Mouse (Mus musculus): Measurements from ENCODE around the gene Sept7. TPM values are rescaled to one million over a fixed set of nuclear protein-coding genes. Genes with fewer than 3 reads are reported as not detected.
"Not testable (repeated sequence)": the region's sequence is repeated elsewhere in the genome, so short reads cannot be mapped to it uniquely, and the experiment has no call there.

The Sept7 gene
- polyA plus RNA-seq, 1 experiment from 2014 or later, result 229 TPM

DNA sequence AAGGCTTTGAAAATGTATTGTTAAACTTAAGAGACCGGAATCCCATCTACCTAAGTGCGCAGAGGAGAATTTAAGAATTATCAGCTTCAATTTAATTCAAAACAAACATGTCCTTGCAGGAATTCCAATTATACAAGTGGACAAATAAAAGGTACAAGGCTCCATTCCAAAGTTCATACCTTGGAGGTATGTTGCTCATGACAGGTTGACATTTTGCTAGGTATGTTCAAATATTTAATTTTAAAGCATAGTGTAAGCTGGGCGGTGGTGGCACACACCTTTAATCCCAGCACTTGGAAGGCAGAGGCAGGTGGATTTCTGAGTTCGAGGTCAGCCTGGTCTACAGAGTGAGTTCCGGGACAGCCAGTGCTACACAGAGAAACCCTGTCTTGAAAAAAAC, 10.5 kb upstream of the Sept7 start:
- not testable (repeated sequence) for H3K27ac ChIP-seq; H3K36me3 ChIP-seq (replicated peaks); H3K4me2 ChIP-seq; H3K9ac ChIP-seq; H3K4me3 ChIP-seq; H3K9me3 ChIP-seq; ATAC-seq (replicated peaks); H3K27me3 ChIP-seq (replicated peaks); H3K4me1 ChIP-seq
- WGBS, result 95% methylated on average over 5 of the region's 5 CpGs

- 95% methylated on average over 3 of the region's 3 CpGs for WGBS
- Histone ChIP-seq H3K36me3 (replicated peaks) (no peaks in the 10 kb centered on the region), H3K27ac (no peak overlapping the region), H3K9me3 (no peaks in the 10 kb centered on the region), H3K27me3 (replicated peaks) (no peaks in the 10 kb centered on the region), H3K9ac (no peak overlapping the region), H3K4me2 (no peak overlapping the region), H3K4me3 (no peak overlapping the region), H3K4me1 (no peaks in the 10 kb centered on the region)
- no peak for ATAC-seq (replicated peaks)
These were observed 10.0 kb upstream of the Sept7 start for GRCm38 (mm10) chr9:25242266-25242665.

DNA sequence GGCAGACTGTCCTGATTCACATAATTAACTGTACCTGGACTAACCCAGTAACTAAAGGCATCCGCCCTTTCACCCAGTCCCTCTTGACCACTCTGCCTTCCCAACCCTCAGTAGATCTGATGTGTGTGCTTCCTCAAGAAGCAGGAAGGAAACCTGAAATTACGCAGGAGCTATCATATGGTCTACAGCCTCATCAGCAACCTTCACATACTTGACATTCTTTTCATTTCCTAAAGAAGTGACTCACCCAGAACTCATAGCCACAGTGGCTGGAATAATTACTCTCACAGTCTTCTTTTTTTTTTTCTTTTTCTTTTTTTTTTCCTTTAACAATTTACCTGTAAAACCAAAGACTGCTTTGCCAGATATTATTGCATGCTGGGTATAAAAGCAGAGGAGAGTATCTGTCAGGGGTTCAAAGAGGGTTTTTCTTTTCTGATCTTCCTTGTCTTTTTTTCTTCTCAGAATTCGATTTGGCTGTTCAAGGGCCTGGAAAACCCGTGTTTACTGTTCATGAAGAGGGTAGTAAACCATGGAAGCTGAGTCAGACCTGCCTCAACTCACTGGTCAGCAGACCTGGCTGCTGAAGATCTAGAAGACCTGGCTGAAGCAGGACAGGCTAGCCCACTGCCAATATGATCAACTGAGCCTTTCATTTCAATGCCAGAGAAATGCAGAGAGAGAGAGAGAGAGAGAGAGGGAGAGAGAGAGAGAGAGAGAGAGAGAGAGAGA, 8.1 kb upstream of the Sept7 start:
- Histone ChIP-seq H3K36me3 (replicated peaks) (no peaks in the 10 kb centered on the region), H3K9ac (no peak overlapping the region), H3K27me3 (replicated peaks) (no peaks in the 10 kb centered on the region), H3K4me1 (no peaks in the 10 kb centered on the region), H3K4me2 (no peak overlapping the region), H3K9me3 (no peaks in the 10 kb centered on the region), H3K27ac (no peak overlapping the region), H3K4me3 (no peak overlapping the region)
- no peak for ATAC-seq (replicated peaks)
- 79% methylated on average over 4 of the region's 4 CpGs for WGBS

DNA sequence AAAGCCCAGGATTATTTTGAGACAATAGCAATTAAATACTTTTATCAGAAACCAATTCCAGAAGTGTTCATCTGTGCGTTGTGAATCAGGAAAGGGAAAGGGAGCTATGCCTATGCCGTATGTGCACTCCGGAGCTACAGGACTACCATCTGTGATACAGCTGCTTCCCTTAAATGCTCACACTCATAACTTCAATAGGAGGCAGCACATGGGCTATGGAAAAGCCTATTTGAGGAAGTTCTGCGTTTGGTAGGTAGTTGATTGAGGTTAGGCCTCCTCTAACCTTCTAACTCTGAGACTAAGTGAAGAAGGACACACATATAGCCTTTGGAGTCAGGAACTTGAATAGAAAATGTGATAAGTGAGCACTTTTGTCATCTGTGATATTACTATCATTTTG, 7.1 kb upstream of the Sept7 start:
- Histone ChIP-seq H3K9me3 (no peaks in the 10 kb centered on the region), H3K4me1 (no peaks in the 10 kb centered on the region), H3K9ac (no peak overlapping the region), H3K36me3 (replicated peaks) (no peaks in the 10 kb centered on the region), H3K4me2 (no peak overlapping the region), H3K27me3 (replicated peaks) (no peaks in the 10 kb centered on the region), H3K27ac (no peak overlapping the region), H3K4me3 (no peak overlapping the region)
- ATAC-seq (replicated peaks), result no peak
- 87% methylated on average over 4 of the region's 4 CpGs for WGBS

- Histone ChIP-seq H3K9ac (no peak overlapping the region), H3K4me3 (no peak overlapping the region), H3K27me3 (replicated peaks) (no peaks in the 10 kb centered on the region), H3K36me3 (replicated peaks) (no peaks in the 10 kb centered on the region), H3K4me2 (no peak overlapping the region), H3K27ac (no peak overlapping the region), H3K4me1 (peaks cover 8% of the 10 kb centered on the region; the same call in 1 of the 2 replicates), H3K9me3 (no peaks in the 10 kb centered on the region)
- ATAC-seq (replicated peaks), result no peak
- WGBS, result 97% methylated on average over 3 of the region's 3 CpGs
These were observed 5.7 kb upstream of the Sept7 start for GRCm38 (mm10) chr9:25246508-25246907.

DNA sequence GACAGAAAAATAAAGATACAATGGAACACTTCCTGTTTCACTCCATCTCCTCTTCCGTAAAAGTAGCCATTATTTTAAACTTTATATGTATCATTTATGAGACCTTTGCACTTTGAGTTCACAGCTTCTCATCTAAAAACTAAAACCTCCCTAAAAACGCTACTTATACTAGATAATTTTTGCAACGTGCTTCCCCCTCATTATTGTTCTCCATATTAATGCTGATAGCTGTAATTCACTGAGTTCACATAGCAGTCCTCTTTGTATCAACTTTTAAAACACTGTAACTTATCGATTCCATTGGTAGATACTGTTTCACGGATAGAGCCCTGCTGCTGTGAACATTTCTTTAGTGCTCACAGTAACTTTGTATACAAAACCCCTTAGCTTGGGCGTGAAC, 1.1 kb upstream of the Sept7 start:
- Histone ChIP-seq H3K4me3 (peak overlapping the region; percentile 85), H3K4me1 (peaks cover 31% of the 10 kb centered on the region), H3K27me3 (replicated peaks) (no peaks in the 10 kb centered on the region), H3K9me3 (no peaks in the 10 kb centered on the region), H3K9ac (peak overlapping the region; percentile 88), H3K36me3 (replicated peaks) (no peaks in the 10 kb centered on the region), H3K27ac (peak overlapping the region; percentile 99), H3K4me2 (peak overlapping the region; percentile 74)
- 13% methylated on average over 6 of the region's 6 CpGs for WGBS
- no peak for ATAC-seq (replicated peaks)

- H3K9ac ChIP-seq, result peak overlapping the region; percentile 88
- H3K27me3 ChIP-seq (replicated peaks), result no peaks in the 10 kb centered on the region
- no peaks in the 10 kb centered on the region for H3K36me3 ChIP-seq (replicated peaks)
- H3K9me3 ChIP-seq, result no peaks in the 10 kb centered on the region
- peak overlapping the region; percentile 85 for H3K4me3 ChIP-seq
- under 1% methylated on average over 41 of the region's 41 CpGs for WGBS
- peak; percentile 92 for ATAC-seq (replicated peaks)
- H3K4me2 ChIP-seq, result peak overlapping the region; percentile 74
- H3K27ac ChIP-seq, result peak overlapping the region; percentile 99
- H3K4me1 ChIP-seq, result peaks cover 31% of the 10 kb centered on the region
These were observed 492 bp upstream of the Sept7 start for GRCm38 (mm10) chr9:25251611-25252282.

DNA sequence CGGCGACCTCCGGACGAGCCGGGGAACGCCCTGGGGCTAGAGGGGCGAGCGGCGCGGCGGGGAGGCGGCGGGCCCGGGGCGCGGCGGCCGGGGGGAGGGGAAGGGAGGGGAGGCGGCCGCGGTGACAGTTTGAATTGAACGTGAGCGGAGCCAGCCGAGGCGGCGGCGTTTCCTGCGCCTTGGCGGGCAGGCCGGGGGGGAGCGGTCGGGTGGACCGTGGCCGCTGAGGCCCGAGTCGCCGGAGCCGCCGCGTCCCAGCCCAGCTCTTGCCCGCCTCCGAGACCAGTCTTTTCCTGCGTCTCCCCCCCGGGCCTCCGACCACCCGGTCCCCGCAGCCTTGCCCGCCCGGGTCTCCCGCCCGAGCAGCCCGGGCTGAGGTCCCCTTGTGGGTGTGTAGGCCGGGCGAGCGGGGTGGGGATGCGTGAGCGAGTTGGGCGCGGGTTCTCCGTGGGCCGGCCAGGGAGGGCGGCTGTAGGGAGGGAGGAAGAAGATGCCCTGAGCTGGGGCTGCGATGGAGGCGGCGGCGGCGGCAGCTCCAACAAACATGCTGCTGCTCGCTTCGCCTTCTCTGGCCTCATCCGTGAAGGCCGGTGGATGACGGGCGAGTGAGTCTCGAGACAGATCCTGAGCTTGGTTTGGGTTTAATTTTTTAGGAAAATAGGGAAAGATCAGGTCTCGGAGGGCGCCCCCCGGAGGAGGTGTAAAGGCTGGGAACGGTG, 679 bp downstream of the Sept7 start:
- Histone ChIP-seq H3K4me3 (peak overlapping the region; percentile 85), H3K27ac (peak overlapping the region; percentile 99), H3K9me3 (no peaks in the 10 kb centered on the region), H3K4me2 (peak overlapping the region; percentile 74), H3K36me3 (replicated peaks) (no peaks in the 10 kb centered on the region), H3K27me3 (replicated peaks) (no peaks in the 10 kb centered on the region), H3K4me1 (peaks cover 31% of the 10 kb centered on the region), H3K9ac (peak overlapping the region; percentile 88)
- ATAC-seq (replicated peaks), result peak; percentile 54
- under 1% methylated on average over 62 of the region's 78 CpGs for WGBS

DNA sequence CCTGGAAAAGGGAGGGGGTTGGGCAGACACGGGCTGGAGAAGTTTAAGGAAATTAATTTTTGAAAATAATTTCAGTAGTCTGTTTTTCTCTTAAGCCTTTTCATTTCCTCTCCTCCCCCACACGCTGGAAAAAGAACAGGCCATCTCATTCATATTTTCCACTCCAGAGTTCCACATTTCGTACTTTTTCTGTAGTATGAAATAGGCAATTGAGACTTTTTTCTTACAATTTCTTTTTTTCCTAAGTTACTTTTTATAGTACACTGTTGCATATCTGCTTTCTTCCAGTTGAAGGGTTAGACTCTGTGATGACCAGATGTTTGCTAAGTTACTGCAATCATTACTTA, 1.2 kb downstream of the Sept7 start:
- Histone ChIP-seq H3K4me2 (peak overlapping the region; percentile 74), H3K9me3 (no peaks in the 10 kb centered on the region), H3K36me3 (replicated peaks) (no peaks in the 10 kb centered on the region), H3K27ac (peak overlapping the region; percentile 99), H3K9ac (peak overlapping the region; percentile 88), H3K4me3 (peak overlapping the region; percentile 85), H3K4me1 (peaks cover 31% of the 10 kb centered on the region), H3K27me3 (replicated peaks) (no peaks in the 10 kb centered on the region)
- 16% methylated on average over 3 of the region's 3 CpGs for WGBS
- no peak for ATAC-seq (replicated peaks)

DNA sequence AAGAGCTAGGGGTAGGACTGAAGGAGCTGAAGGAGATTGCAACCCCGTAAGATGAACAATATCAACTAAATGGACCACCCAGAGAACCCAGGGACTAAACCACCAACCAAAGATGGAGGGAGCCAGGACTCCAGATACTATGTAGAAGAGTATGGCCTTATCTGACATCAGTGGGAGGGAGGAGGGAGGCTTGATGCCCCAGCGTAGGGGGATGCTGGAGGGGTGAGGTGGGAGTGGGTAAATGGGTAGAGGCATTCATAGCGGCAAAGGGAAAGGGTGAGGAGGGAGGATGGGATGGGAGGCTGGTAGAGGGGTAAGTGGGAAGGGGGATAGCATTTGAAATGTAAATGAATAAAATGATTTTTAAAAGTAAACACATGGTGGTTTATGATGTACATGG, 8.2 kb downstream of the Sept7 start:
- H3K4me2 ChIP-seq, result no peak overlapping the region
- peak; percentile 54; the same call in 1 of the 2 replicates for ATAC-seq (replicated peaks)
- no peaks in the 10 kb centered on the region; the same call in 1 of the 2 replicates for H3K36me3 ChIP-seq (replicated peaks)
- 94% methylated on average over 3 of the region's 3 CpGs for WGBS
- H3K9me3 ChIP-seq, result no peaks in the 10 kb centered on the region
- peaks cover 4% of the 10 kb centered on the region; the same call in 1 of the 2 replicates for H3K4me1 ChIP-seq
- no peak overlapping the region for H3K4me3 ChIP-seq
- H3K9ac ChIP-seq, result no peak overlapping the region
- H3K27me3 ChIP-seq (replicated peaks), result no peaks in the 10 kb centered on the region
- no peak overlapping the region for H3K27ac ChIP-seq

DNA sequence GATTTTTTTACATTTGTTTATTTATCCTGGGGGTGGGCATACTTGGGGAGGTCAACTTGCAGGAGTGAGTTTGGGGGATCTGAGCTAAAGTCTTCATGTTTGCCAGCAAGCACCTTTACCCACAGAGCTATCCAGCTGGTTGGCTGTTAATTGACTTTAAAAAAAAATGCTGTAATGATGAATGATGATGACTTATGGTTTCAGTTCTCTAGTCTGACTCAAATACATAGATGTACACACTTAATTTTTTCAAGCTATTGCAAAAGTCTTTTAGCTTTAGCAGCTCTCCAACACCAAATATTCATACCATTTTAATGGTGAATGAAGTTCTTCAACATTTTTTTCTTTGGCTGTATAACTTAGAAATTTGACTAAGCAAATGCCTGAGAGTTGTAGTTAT, 8.7 kb downstream of the Sept7 start:
- peaks cover 2% of the 10 kb centered on the region; the same call in 1 of the 2 replicates for H3K36me3 ChIP-seq (replicated peaks)
- ATAC-seq (replicated peaks), result no peak
- H3K27me3 ChIP-seq (replicated peaks), result no peaks in the 10 kb centered on the region
- H3K9ac ChIP-seq, result no peak overlapping the region
- no peak overlapping the region for H3K27ac ChIP-seq
- no peaks in the 10 kb centered on the region for H3K9me3 ChIP-seq
- no peak overlapping the region for H3K4me3 ChIP-seq
- no peak overlapping the region for H3K4me2 ChIP-seq
- H3K4me1 ChIP-seq, result no peaks in the 10 kb centered on the region; the same call in 1 of the 2 replicates

DNA sequence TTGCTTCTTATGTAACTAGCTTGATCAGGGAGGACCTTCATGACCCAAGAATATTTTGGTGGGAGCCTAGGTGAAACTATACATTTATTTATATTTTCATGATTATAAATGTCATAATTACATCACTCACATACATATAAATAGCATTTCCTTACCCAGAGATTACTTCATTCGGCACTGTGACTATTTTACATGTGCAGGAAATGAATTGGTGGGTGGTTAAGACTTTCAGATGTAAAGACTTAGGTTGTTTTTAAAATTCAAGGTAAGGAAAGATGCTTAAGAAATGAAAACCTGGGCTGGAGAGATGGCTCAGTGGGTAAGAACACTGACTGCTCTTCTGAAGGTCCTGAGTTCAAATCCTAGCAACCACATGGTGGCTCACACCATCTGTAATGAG, 9.8 kb downstream of the Sept7 start:
- Histone ChIP-seq H3K4me3 (no peak overlapping the region), H3K4me1 (no peaks in the 10 kb centered on the region; the same call in 1 of the 2 replicates), H3K9me3 (no peaks in the 10 kb centered on the region), H3K27ac (no peak overlapping the region), H3K9ac (no peak overlapping the region), H3K4me2 (no peak overlapping the region), H3K27me3 (replicated peaks) (no peaks in the 10 kb centered on the region), H3K36me3 (replicated peaks) (peaks cover 8% of the 10 kb centered on the region; the same call in 1 of the 2 replicates)
- 87% methylated on average over 1 of the region's 1 CpGs for whole genome bisulfite sequencing
- ATAC-seq (replicated peaks), result no peak
